Mouse (Mus musculus) kidney, adult 2 months (tissue): Measurements from ENCODE around the gene Hexim2.
A peak's percentile ranks its signal among the peaks of the same experiment; 100 is the strongest.

Experiments
- CTCF ChIP-seq: fragments of 200-500 bp; conservative IDR thresholded peaks from 2 replicates; pipeline ENCODE4 v1.5.1; 2011; ENCODE audit warnings: low read depth, mild to moderate bottlenecking, control low read depth, low read length, moderate library complexity, mixed read lengths; ENCODE audit not compliant: insufficient read depth, insufficient read length
- POLR2A ChIP-seq: fragments of 200-500 bp; IDR thresholded peaks from one replicate; pipeline ENCODE4 v1.6.1; 2011; ENCODE audit warnings: low read depth, low read length, control low read depth

DNA sequence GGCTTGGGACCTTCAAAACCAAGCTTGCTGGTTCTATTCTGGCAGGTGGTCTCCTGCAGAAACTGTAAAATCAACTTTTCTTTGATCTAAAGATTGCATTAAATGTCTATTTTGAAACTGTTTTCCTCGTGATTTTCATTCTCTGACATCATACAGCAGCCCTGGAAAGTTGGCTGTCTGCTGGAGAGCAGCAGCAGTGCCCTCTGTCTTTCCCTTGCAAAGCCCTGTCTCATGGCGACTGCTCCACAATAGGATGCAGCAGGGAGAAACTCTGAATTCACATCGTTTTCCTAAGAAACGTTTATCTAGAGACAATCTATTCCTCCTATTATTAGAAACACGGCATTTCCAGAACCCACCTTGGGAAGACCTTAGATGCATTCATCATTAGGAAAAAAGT is 12.6 kb upstream of the Hexim2 start:
- peak; percentile 24; the same call in 1 of the 2 replicates for TF ChIP-seq CTCF
- no peak for TF ChIP-seq POLR2A
